Mouse (Mus musculus) fat pad, adult 2 months (tissue): Measurements from ENCODE around the gene Tssk1.

Experiments used
- DNase-seq: peaks from one replicate; pipeline ENCODE4 v3.0.0-alpha.2; 2011; ENCODE audit warnings: low read depth, low spot score; ENCODE audit errors: extremely low read depth

The Tssk1 gene

GRCm38 (mm10) chr16:17943466-17943865 lies 49.4 kb downstream of the Tssk1 start:
- no peak for DNase-seq

GRCm38 (mm10) chr16:17945081-17945831 lies 51.2 kb downstream of the Tssk1 start:
- no peak for DNase-seq
